Mouse (Mus musculus): Measurements from ENCODE around the gene Eef2.

- TF ChIP-seq POLR2A (IDR thresholded peaks at IDR 0.05; ENCODE audit: insufficient read length, low read depth), result no peak
- no peak for TF ChIP-seq E2F4 (IDR thresholded peaks at IDR 0.05; ENCODE audit: insufficient read depth)
- TF ChIP-seq MAX (IDR thresholded peaks at IDR 0.05; ENCODE audit: low read depth), result no peak
These were observed 40.4 kb downstream of the Eef2 start for GRCm38 (mm10) chr10:81216810-81217209.
